Mouse (Mus musculus) retina, embryonic 14.5 days (tissue): ENCODE data around the gene G530012D18Rik.
"Not testable (repeated sequence)": the region's sequence is repeated elsewhere in the genome, so short reads cannot be mapped to it uniquely, and the experiment has no call there.

Source experiments
- DNase-seq: peaks from one replicate; pipeline ENCODE4 v3.0.0-alpha.2; 2015; ENCODE audit warnings: low spot score

G530012D18Rik gene

DNA sequence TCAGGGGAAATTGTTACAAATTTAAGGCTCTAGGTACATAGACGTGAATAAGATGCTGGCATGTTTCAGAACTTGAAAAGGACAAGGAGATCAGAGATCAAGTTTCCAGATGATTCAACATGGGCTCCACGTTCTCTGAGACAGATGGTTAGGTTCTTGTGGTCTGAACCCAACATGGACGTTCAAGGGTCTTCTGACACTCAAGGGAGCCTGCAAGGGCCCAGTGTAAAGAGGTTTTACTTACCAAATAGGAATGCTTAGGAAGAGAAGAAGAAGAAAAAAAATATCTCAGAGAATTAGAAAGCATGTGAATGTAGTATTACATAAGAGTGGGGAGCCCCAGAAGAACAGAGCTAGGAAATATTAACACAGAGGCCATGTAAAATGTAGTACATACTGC is 40.3 kb downstream of the G530012D18Rik start:
- not testable (repeated sequence) for DNase-seq

DNA sequence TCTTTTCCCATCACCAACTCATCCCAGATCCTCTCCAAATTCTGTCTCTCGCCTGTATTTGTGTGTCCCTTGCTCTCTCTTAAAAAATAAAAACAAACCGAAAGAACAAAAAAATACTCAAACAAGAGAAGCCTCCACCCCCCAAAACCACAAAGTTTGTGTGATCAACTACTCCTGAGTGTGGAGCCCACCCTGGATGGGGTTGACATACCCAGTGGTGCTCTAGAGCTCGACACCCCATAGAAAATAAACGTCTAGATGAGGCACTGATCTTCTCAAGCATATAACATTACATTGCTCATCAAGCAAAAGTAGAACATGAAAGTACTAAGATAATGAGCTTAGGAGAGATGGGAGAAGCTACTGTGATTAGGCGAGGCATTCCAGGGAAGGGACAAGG is 41.7 kb downstream of the G530012D18Rik start:
- DNase-seq: not testable (repeated sequence)

- not testable (repeated sequence) for DNase-seq
Measured at GRCm38 (mm10) chr1:85618689-85619088, 43.2 kb downstream of the G530012D18Rik start.
